Mouse (Mus musculus) gastrocnemius, postnatal 10 days (tissue): ENCODE data around the gene Mettl8. TPM values are rescaled to one million over a fixed set of nuclear protein-coding genes. Genes with fewer than 3 reads are reported as not detected.

Source experiments
- DNase-seq: peaks from one replicate; pipeline ENCODE4 v3.0.0; 2021; ENCODE audit warnings: mixed read lengths
- total RNA-seq, 2 experiments: library from RNA; stranded (reverse); gene quantifications; 2 replicates each; pipeline ENCODE4 v1.2.3; 2021

Gene Mettl8
- total RNA-seq, 2 experiments from 2014 or later = 7.4 to 8.7 TPM

DNA sequence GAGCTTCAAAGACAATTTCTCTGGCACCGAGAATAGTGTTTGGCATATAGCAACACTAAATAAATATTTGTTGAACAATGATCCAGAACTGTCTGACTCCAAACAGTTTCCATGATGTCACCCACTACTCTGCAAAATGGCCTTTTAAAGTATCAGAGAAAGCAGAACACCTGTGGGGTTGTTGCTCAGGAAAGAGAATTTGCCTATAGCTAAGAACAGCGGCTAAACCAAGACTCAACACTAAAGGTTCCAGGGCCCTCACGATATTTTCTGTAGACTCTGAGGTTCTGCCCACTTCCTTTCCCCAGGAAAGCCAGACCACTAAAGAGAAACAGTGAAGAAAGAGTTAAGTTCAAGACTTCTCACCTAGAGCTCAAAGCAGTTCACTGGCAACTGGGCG is 122.4 kb downstream of the Mettl8 start:
- DNase-seq = no peak

DNA sequence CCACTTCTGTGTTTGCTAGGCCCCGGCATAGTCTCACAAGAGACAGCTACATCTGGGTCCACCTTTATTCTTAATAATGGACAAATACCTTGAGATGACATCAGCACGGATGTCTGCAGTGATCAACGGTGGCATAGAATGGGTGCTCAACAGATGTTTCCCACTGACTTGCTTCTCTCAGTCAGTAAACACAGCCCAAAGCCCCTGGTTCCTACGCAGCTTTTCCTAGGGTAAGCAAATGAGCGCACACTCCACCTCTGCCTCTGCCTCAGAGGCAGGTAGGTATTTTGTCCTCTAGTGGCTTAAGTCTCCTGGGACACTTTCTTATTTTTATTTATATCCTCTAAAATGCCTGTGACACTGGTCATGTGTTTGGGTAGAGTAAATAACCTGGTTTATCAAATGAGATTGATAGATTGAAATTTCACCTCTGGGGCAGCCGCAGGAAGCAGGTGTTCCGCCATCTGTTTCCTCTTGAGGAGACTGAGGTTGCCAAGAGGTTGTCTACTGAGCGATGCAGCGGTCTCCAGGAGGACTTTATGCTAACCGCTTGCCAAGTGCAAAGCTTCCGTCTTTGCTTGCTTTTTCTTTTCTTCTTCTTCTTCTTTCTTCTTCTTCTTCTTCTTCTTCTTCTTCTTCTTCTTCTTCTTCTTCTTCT is 124.6 kb downstream of the Mettl8 start:
- DNase-seq = no peak

DNA sequence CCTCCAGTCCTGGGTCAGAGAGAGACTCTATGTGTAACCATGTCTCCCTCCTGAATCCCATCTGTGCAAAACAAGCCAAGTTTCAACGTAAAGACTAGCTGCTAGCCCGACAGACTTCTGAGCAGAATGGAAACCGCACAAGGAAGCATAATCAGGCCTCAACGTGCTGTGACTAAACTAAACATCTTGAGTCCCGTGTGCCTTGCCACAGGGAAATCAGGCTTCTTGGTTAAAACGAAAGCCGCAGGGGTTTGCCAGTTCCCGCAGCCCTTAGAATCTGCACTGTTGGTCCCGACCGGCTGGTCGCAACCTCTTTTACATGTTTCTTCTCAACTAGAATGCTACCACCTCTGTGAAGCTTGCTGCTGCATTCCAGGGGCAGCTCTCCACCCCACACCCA is 125.7 kb downstream of the Mettl8 start:
- DNase-seq = no peak

DNA sequence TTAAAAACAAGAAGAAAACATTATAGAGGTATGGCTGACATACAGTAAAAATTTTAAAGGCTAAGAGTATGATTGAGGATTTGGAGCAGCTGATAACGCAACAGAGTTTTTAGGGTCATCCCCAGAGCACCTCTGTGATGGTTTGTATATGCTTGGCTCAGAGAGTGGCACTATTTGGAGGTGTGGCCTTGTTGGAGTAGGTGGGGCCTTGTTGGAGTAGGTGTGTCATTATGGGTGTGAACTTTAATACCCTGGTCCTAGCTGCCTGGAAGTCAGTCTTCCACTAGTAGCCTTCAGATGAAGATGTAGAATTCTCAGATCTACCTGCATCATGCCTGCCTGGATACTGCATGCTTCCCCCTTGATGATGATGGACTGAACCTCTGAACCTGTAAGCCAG is 131.3 kb downstream of the Mettl8 start:
- no peak for DNase-seq

DNA sequence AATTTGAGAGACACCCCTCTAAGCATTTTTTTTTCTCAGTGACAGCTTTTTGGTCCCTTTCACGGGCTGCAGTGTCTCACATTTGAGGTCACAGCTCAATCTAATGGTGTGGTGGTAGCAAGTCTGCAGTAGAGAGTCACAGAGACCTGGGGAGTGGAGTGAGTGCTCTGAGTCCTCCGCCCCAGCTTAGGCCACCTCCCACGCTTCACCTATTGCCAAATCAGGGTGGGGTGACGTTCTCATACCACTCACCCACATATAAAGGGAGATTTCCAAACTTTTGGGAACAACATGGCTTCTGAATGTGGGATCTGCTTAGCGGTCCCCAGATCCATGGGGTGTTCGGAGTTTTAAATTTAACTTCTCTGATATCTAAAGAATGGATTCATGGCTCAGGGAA is 132.6 kb downstream of the Mettl8 start:
- DNase-seq = no peak

DNA sequence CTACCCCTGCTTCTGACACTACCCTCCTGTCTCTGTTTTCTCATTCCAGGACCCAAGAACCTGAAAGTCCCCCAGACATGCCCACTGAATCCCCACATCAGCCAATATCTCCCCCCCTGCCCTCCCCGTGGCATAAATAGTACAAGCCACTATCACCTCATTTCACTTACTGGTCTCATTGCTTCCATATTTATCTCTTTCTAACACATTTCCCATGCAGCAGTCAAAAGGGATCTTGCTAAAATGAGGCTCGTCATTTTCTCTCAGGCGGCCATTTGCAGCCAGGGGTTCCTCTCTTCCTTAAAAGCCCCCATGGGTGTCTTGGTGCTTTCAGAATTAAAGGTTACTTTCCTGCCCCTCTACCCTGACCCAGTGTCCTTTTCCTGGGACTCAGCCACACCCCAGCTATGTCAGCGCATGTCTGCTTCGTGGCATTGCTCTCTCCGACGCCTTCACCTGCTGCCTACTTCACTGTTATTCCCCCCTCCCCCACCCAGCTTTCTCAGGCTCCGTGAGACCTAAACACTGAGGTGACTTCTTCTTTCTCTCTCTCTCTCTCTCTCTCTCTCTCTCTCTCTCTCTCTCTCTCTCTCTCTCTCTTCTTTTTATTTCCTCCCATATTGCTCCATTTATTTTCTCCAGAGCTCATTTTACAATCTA is 134.3 kb downstream of the Mettl8 start:
- no peak for DNase-seq

DNA sequence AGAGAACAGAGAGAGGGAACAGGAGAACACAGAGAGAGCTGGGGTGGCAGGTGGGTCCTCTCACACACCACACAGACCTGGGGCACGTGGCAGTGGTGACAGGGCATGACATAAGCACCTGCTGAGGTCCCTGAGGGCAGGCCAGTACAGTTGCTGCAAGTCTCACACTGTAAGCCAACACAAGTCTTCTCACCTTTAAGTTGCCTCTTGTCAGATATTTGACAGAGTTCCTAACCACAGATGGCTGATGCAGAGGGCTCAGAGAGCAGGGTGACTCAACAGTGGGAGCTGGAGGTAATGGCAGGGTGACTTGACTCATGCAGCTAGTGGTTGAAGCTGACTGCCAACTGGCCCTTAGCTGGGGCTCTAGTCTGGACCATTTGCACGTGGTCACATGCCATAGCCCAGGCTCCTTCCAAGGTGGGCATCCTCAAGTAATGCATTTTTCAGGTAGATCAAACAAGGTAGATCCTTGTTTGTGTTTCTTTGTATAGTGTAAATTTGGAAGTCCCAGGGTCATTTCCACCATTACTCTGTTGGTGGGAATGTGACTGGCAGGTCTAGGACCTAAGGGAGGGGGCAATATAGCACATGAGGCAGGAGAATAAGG is 135.4 kb downstream of the Mettl8 start:
- no peak for DNase-seq

DNA sequence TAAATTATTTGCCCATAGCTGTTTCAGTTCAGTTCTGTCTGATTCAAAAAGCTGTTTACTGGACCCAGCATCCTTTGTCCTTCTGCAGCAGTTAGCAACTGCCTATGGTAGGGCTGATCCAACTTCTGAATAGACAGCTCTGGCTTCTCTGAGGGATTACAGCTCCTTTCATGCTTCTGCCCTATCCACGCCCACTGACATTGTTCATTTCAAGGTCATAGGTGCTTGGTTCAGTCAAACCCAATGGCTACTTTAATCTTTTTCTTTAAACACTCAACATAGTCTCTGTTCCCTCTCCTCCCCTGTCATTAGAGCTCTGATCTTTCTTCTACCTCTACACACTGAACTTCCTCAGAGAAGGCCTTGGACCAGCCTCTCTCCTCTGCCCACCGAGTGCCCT is 136.9 kb downstream of the Mettl8 start:
- DNase-seq = no peak

Other genes starting within 250 kb of the Mettl8 start
- gene Tlk1, start 229.9 kb downstream of the Mettl8 start, total RNA-seq = 10 to 100 TPM; 43.1 to 46.2 TPM
- 1 to 10 TPM; 4.4 to 7.5 TPM for gene Dcaf17, start 255 bp downstream of the Mettl8 start, total RNA-seq
- 1 to 10 TPM; 3.0 to 4.1 TPM for gene Cybrd1, start 62.3 kb upstream of the Mettl8 start, total RNA-seq
- 10 to 100 TPM; 54.5 to 62.8 TPM for gene Dync1i2, start 156.1 kb upstream of the Mettl8 start, total RNA-seq